Mouse (Mus musculus): ENCODE measurements around the gene Clasp1.
A peak's percentile ranks its signal among the peaks of the same experiment; 100 is the strongest.
"Not testable (repeated sequence)": the region's sequence is repeated elsewhere in the genome, so short reads cannot be mapped to it uniquely, and the experiment has no call there.

Clasp1 gene

GRCm38 (mm10) chr1:118581179-118581578 lies 192.3 kb downstream of the Clasp1 start:
- DNase-seq (ENCODE audit: low read depth, low spot score): no peak

- DNase-seq (ENCODE audit: low read depth, low spot score): no peak
These were observed 200.9 kb downstream of the Clasp1 start for GRCm38 (mm10) chr1:118589721-118590120.

- no peak for DNase-seq (ENCODE audit: low read depth, low spot score)
These were observed 204.1 kb downstream of the Clasp1 start for GRCm38 (mm10) chr1:118592933-118593332.

- no peak for DNase-seq (ENCODE audit: low read depth, low spot score)
These were observed 206.5 kb downstream of the Clasp1 start for GRCm38 (mm10) chr1:118595395-118595794.

- DNase-seq (ENCODE audit: low read depth, low spot score): no peak
These were observed 208.8 kb downstream of the Clasp1 start for GRCm38 (mm10) chr1:118597475-118598213.

GRCm38 (mm10) chr1:118598339-118598738 lies 209.5 kb downstream of the Clasp1 start:
- no peak for DNase-seq (ENCODE audit: low read depth, low spot score)

GRCm38 (mm10) chr1:118613631-118614183 lies 224.8 kb downstream of the Clasp1 start:
- no peak for DNase-seq (ENCODE audit: low read depth, low spot score)

- not testable (repeated sequence) for DNase-seq (ENCODE audit: low read depth, low spot score)
These were observed 232.2 kb downstream of the Clasp1 start for GRCm38 (mm10) chr1:118621055-118621454.

- no peak for DNase-seq (ENCODE audit: low read depth, low spot score)
These were observed 234.0 kb downstream of the Clasp1 start for GRCm38 (mm10) chr1:118622857-118623256.

- no peak for DNase-seq (ENCODE audit: low read depth, low spot score)
These were observed 236.6 kb downstream of the Clasp1 start for GRCm38 (mm10) chr1:118625461-118625860.

- no peak for DNase-seq (ENCODE audit: low read depth, low spot score)
These were observed 237.1 kb downstream of the Clasp1 start for GRCm38 (mm10) chr1:118625921-118626320.

- DNase-seq (ENCODE audit: low read depth, low spot score): no peak
These were observed 237.6 kb downstream of the Clasp1 start for GRCm38 (mm10) chr1:118626452-118626851.

GRCm38 (mm10) chr1:118627781-118628464 lies 239.1 kb downstream of the Clasp1 start, which contains the start of gene Tfcp2l1:
Gene Tfcp2l1 (plus strand): TSS chr1:118627945.
- DNase-seq (ENCODE audit: low read depth, low spot score): peak; percentile 49

GRCm38 (mm10) chr1:118633415-118633980 lies 244.6 kb downstream of the Clasp1 start:
- no peak for DNase-seq (ENCODE audit: low read depth, low spot score)

- no peak for DNase-seq (ENCODE audit: low read depth, low spot score)
These were observed 253.6 kb downstream of the Clasp1 start for GRCm38 (mm10) chr1:118642296-118642999.

GRCm38 (mm10) chr1:118643138-118643979 lies 254.5 kb downstream of the Clasp1 start:
- DNase-seq (ENCODE audit: low read depth, low spot score): no peak

GRCm38 (mm10) chr1:118645701-118646100 lies 256.8 kb downstream of the Clasp1 start:
- DNase-seq (ENCODE audit: low read depth, low spot score): no peak

GRCm38 (mm10) chr1:118648015-118648414 lies 259.2 kb downstream of the Clasp1 start:
- DNase-seq (ENCODE audit: low read depth, low spot score): no peak

- no peak for DNase-seq (ENCODE audit: low read depth, low spot score)
These were observed 261.3 kb downstream of the Clasp1 start for GRCm38 (mm10) chr1:118649933-118650770.

GRCm38 (mm10) chr1:118650771-118651080 lies 261.9 kb downstream of the Clasp1 start:
- no peak for DNase-seq (ENCODE audit: low read depth, low spot score)
